Mouse (Mus musculus): Measurements from ENCODE around the gene Fcer1g. TPM values are rescaled to one million over a fixed set of nuclear protein-coding genes. Genes with fewer than 3 reads are reported as not detected.
A peak's percentile ranks its signal among the peaks of the same experiment; 100 is the strongest.

Gene Fcer1g
- polyA plus RNA-seq (2011; ENCODE audit: insufficient read depth, insufficient read length, low read depth, missing spikeins), result 0.91 TPM in 1 of 2 replicates, not detected in the other

- Histone ChIP-seq H3K9ac (ENCODE audit: low read depth, poor library complexity, severe bottlenecking) (no peak within 1 kb of the TSS), H3K36me3 (ENCODE audit: control insufficient read depth, insufficient read depth, low read length, poor library complexity, severe bottlenecking) (peaks cover 35% of the 10 kb centered on the region), H3K4me3 (ENCODE audit: low read depth, low read length) (no peak within 1 kb of the TSS), H3K9me3 (replicated peaks; ENCODE audit: control insufficient read depth, insufficient read depth, low read length, poor library complexity, severe bottlenecking) (no peaks in the 10 kb centered on the region), H3K4me1 (ENCODE audit: control insufficient read depth, insufficient read depth, low read length) (peaks cover 4% of the 10 kb centered on the region), H3K27ac (ENCODE audit: insufficient read depth, low read length) (no peak within 1 kb of the TSS), H3K27me3 (ENCODE audit: control insufficient read depth, insufficient read depth, low read length, poor library complexity, severe bottlenecking) (no peaks in the 10 kb centered on the region)
- TF ChIP-seq EP300 (IDR thresholded peaks at IDR 0.05; ENCODE audit: insufficient read depth, low read depth, low read length) (no peak), CTCF (IDR thresholded peaks at IDR 0.05; ENCODE audit: low read depth, low read length) (no peak), POLR2A (IDR thresholded peaks at IDR 0.05; ENCODE audit: insufficient read depth, low read length) (no peak)
Observed at GRCm38 (mm10) chr1:171234126-171234525, at the start of gene Fcer1g. TSS of gene Fcer1g (minus strand) at chr1:171234365.

DNA sequence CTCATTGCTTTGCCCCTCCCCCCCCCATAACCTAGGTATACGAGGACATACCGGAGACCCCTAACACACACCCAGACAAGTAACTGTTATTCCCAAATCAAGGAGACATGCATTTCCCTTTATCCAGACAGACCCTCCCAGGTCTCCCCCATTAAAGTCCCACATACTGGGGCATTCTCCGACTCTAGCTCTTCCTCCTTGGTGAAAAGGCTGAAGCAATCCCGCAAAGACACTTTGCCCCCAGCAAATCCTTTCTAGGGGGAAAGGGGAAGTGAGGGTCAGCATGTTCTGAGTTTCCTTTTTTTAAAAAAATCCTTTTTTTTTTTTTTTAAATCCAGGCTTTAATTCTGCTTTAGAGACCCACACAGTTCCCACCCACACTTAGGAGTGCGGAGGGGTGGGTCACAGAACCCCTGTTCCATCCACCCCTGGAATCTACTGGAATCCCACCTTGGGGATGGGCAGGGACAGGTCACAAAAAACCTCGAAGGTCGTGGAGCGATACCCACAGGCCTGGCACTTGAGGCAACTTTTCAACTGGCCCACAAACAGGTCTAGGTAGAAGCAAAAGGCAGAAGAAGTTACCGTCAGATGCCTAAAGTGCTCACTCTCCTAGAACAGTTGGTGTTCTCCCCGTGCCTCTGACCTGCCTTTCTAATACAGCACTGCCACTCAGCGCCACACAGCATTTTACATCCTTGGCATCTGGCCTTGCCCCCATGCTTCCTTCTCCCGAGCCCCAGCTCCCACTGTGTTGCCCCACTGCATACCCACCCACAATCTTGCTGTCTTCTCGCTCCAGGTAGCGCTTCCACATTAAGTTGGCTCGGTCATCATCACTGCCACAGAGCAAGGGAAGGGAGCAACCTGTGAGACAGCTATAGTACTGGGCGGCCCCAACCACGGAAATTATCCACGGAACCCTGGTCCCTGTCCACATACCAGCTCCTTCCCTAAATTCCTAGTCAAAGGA is 49.3 kb upstream of the Fcer1g start:
- Histone ChIP-seq H3K4me3 (ENCODE audit: low read depth, low read length) (no peak overlapping the region), H3K9ac (ENCODE audit: low read depth, poor library complexity, severe bottlenecking) (no peak overlapping the region), H3K9me3 (replicated peaks; ENCODE audit: control insufficient read depth, insufficient read depth, low read length, poor library complexity, severe bottlenecking) (no peaks in the 10 kb centered on the region), H3K27me3 (ENCODE audit: control insufficient read depth, insufficient read depth, low read length, poor library complexity, severe bottlenecking) (no peaks in the 10 kb centered on the region), H3K36me3 (ENCODE audit: control insufficient read depth, insufficient read depth, low read length, poor library complexity, severe bottlenecking) (0 out of 2 replicates have a peak, but pooled peaks cover 6% of the 10 kb centered on the region), H3K27ac (ENCODE audit: insufficient read depth, low read length) (no peak overlapping the region), H3K4me1 (ENCODE audit: control insufficient read depth, insufficient read depth, low read length) (no peaks in the 10 kb centered on the region)
- TF ChIP-seq POLR2A (IDR thresholded peaks at IDR 0.05; ENCODE audit: insufficient read depth, low read length), result no peak
- TF ChIP-seq EP300 (IDR thresholded peaks at IDR 0.05; ENCODE audit: insufficient read depth, low read depth, low read length), result no peak
- TF ChIP-seq CTCF (IDR thresholded peaks at IDR 0.05; ENCODE audit: low read depth, low read length), result no peak

- Histone ChIP-seq H3K4me1 (ENCODE audit: control insufficient read depth, insufficient read depth, low read length) (no peaks in the 10 kb centered on the region), H3K36me3 (ENCODE audit: control insufficient read depth, insufficient read depth, low read length, poor library complexity, severe bottlenecking) (peaks cover 6% of the 10 kb centered on the region; the same call in 1 of the 2 replicates), H3K27ac (ENCODE audit: insufficient read depth, low read length) (no peak overlapping the region), H3K9ac (ENCODE audit: low read depth, poor library complexity, severe bottlenecking) (peak overlapping the region; percentile 59; the same call in 1 of the 2 replicates), H3K9me3 (replicated peaks; ENCODE audit: control insufficient read depth, insufficient read depth, low read length, poor library complexity, severe bottlenecking) (no peaks in the 10 kb centered on the region), H3K27me3 (ENCODE audit: control insufficient read depth, insufficient read depth, low read length, poor library complexity, severe bottlenecking) (no peaks in the 10 kb centered on the region), H3K4me3 (ENCODE audit: low read depth, low read length) (no peak overlapping the region)
- no peak for TF ChIP-seq CTCF (IDR thresholded peaks at IDR 0.05; ENCODE audit: low read depth, low read length)
- no peak for TF ChIP-seq EP300 (IDR thresholded peaks at IDR 0.05; ENCODE audit: insufficient read depth, low read depth, low read length)
- TF ChIP-seq POLR2A (IDR thresholded peaks at IDR 0.05; ENCODE audit: insufficient read depth, low read length), result no peak
Observed at GRCm38 (mm10) chr1:171282086-171282805, 48.1 kb upstream of the Fcer1g start.

- no peaks in the 10 kb centered on the region for H3K9me3 ChIP-seq (replicated peaks; ENCODE audit: control insufficient read depth, insufficient read depth, low read length, poor library complexity, severe bottlenecking)
- H3K36me3 ChIP-seq (ENCODE audit: control insufficient read depth, insufficient read depth, low read length, poor library complexity, severe bottlenecking), result peaks cover 10% of the 10 kb centered on the region; the same call in 1 of the 2 replicates
- H3K27ac ChIP-seq (ENCODE audit: insufficient read depth, low read length), result peak overlapping the region; percentile 17
Observed at GRCm38 (mm10) chr1:171281528-171281923, 47.4 kb upstream of the Fcer1g start.

DNA sequence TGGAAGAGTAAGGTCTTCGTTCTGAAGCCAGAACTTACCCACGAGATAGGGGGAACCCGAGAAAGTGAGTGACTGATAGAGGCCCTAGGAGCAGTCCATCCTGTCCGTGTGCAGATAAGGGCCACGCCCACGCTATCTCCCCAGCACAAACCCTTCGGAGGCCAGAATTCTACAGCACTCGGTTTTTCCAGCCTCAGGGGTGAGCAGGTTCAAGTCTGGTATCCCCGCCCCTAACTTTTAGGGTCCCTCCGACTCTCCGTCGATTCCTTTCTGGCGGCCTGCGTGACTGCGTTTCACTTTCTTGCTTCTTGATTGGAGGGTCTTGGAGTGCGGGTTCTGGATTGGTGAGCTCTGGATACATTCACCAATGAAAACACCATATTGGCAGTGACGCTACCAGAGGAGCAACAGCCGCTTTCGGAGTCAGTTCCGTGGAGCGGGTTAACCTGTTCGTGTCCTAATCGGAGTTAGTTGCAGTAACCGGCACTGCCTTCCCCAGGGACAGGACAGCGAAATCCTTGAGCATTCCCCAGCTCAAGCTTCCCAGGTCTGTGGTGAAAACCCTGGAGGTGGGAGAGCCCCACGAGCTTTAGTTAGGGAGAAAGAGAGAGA is 46.9 kb upstream of the Fcer1g start, which contains the start of gene Ppox:
Ppox (minus strand) TSS at position 271 of the 612 bp plus-strand sequence.
- Histone ChIP-seq H3K36me3 (ENCODE audit: control insufficient read depth, insufficient read depth, low read length, poor library complexity, severe bottlenecking) (peaks cover 10% of the 10 kb centered on the region), H3K4me3 (ENCODE audit: low read depth, low read length) (peak within 1 kb of the TSS; percentile 97), H3K27ac (ENCODE audit: insufficient read depth, low read length) (peak within 1 kb of the TSS; percentile 17), H3K9me3 (replicated peaks; ENCODE audit: control insufficient read depth, insufficient read depth, low read length, poor library complexity, severe bottlenecking) (no peaks in the 10 kb centered on the region), H3K27me3 (ENCODE audit: control insufficient read depth, insufficient read depth, low read length, poor library complexity, severe bottlenecking) (no peaks in the 10 kb centered on the region), H3K4me1 (ENCODE audit: control insufficient read depth, insufficient read depth, low read length) (no peaks in the 10 kb centered on the region), H3K9ac (ENCODE audit: low read depth, poor library complexity, severe bottlenecking) (peak within 1 kb of the TSS; percentile 82)
- TF ChIP-seq EP300 (IDR thresholded peaks at IDR 0.05; ENCODE audit: insufficient read depth, low read depth, low read length) (no peak), POLR2A (IDR thresholded peaks at IDR 0.05; ENCODE audit: insufficient read depth, low read length) (no peak), CTCF (IDR thresholded peaks at IDR 0.05; ENCODE audit: low read depth, low read length) (no peak)

More at GRCm38 (mm10) chr1:171281528-171281923, 47.4 kb upstream of the Fcer1g start:
- no peaks in the 10 kb centered on the region for H3K27me3 ChIP-seq (ENCODE audit: control insufficient read depth, insufficient read depth, low read length, poor library complexity, severe bottlenecking)
- TF ChIP-seq EP300 (IDR thresholded peaks at IDR 0.05; ENCODE audit: insufficient read depth, low read depth, low read length) (no peak), POLR2A (IDR thresholded peaks at IDR 0.05; ENCODE audit: insufficient read depth, low read length) (no peak), CTCF (IDR thresholded peaks at IDR 0.05; ENCODE audit: low read depth, low read length) (peak; percentile 56)
- H3K4me3 ChIP-seq (ENCODE audit: low read depth, low read length), result peak overlapping the region; percentile 73
- no peaks in the 10 kb centered on the region for H3K4me1 ChIP-seq (ENCODE audit: control insufficient read depth, insufficient read depth, low read length)
- peak overlapping the region; percentile 59 for H3K9ac ChIP-seq (ENCODE audit: low read depth, poor library complexity, severe bottlenecking)
